Mouse (Mus musculus) forebrain, postnatal 0 days (tissue): Measurements from ENCODE around the gene Ahnak. TPM values are rescaled to one million over a fixed set of nuclear protein-coding genes. Genes with fewer than 3 reads are reported as not detected.
A peak's percentile ranks its signal among the peaks of the same experiment; 100 is the strongest.

Source experiments
- ATAC-seq: fragments of 200-750 bp; cut with Nextera tagmentation; 2 replicates; pipeline ENCODE4 v1.8.0; 2017; ENCODE audit warnings: mild to moderate bottlenecking, moderate library complexity
- DNase-seq: peaks from one replicate; pipeline ENCODE4 v3.0.0-alpha.2; 2015
- H3K27ac ChIP-seq: fragments of 300-500 bp; sonication (generic); 2 replicates; pipeline ENCODE4 v1.5.1; 2014; ENCODE audit warnings: low read depth, mild to moderate bottlenecking, antibody characterized with exemption, low read length, moderate library complexity, mixed read lengths
- H3K27me3 ChIP-seq: fragments of 300-500 bp; sonication (generic); 2 replicates; pipeline ENCODE4 v1.6.1; 2014; ENCODE audit warnings: mild to moderate bottlenecking, low read length, mixed read lengths; ENCODE audit not compliant: insufficient read depth
- H3K36me3 ChIP-seq: fragments of 300-500 bp; sonication (generic); 2 replicates; pipeline ENCODE4 v1.6.1; 2014; ENCODE audit warnings: mild to moderate bottlenecking, moderate library complexity; ENCODE audit not compliant: insufficient read depth
- H3K4me1 ChIP-seq: fragments of 300-500 bp; sonication (generic); 2 replicates; pipeline ENCODE4 v1.6.1; 2014; ENCODE audit warnings: antibody characterized with exemption; ENCODE audit not compliant: insufficient read depth
- H3K4me2 ChIP-seq: fragments of 300-500 bp; sonication (generic); 2 replicates; pipeline ENCODE4 v1.6.1; 2014; ENCODE audit warnings: low read depth, mild to moderate bottlenecking, moderate library complexity
- H3K4me3 ChIP-seq: fragments of 300-500 bp; sonication (generic); 2 replicates; pipeline ENCODE4 v1.5.1; 2014; ENCODE audit warnings: low read depth, low read length, mixed read lengths
- H3K9ac ChIP-seq: fragments of 300-500 bp; sonication (generic); 2 replicates; pipeline ENCODE4 v1.6.1; 2014; ENCODE audit warnings: mild to moderate bottlenecking
- H3K9me3 ChIP-seq: fragments of 300-500 bp; sonication (generic); 2 replicates; pipeline ENCODE4 v1.6.1; 2016; ENCODE audit warnings: low read length
- CTCF ChIP-seq: sonication (generic); IDR thresholded peaks from 2 replicates; pipeline ENCODE4 v1.5.1; 2016; ENCODE audit warnings: antibody characterized with exemption, control low read depth, low read depth
- WGBS: fragments of 180-500 bp; shearing (Covaris S2); extraction: QIAGEN DNeasy Blood & Tissue Kit; methylation state at CpG from one replicate; pipeline ENCODE4 v1.1.7; 2014; 5-methylcytosine and 5-hydroxymethylcytosine counted together
- polyA plus RNA-seq: library from polyadenylated mRNA; unstranded; fragments of >200 nt; fragmentation: Nextera tagmentation; extraction: Ambion mirVana; gene quantifications from 2 replicates; pipeline ENCODE4 v1.2.1, GENCODE M21; 2015
- total RNA-seq: library from RNA; depleted of rRNA; stranded (reverse); fragments of >200 nt; gene quantifications from 2 replicates; pipeline ENCODE4 v1.2.3, GENCODE M21; 2014

Gene Ahnak
- total and polyA plus RNA-seq, 2 experiments from 2014 or later = 3.2 to 17.9 TPM

DNA sequence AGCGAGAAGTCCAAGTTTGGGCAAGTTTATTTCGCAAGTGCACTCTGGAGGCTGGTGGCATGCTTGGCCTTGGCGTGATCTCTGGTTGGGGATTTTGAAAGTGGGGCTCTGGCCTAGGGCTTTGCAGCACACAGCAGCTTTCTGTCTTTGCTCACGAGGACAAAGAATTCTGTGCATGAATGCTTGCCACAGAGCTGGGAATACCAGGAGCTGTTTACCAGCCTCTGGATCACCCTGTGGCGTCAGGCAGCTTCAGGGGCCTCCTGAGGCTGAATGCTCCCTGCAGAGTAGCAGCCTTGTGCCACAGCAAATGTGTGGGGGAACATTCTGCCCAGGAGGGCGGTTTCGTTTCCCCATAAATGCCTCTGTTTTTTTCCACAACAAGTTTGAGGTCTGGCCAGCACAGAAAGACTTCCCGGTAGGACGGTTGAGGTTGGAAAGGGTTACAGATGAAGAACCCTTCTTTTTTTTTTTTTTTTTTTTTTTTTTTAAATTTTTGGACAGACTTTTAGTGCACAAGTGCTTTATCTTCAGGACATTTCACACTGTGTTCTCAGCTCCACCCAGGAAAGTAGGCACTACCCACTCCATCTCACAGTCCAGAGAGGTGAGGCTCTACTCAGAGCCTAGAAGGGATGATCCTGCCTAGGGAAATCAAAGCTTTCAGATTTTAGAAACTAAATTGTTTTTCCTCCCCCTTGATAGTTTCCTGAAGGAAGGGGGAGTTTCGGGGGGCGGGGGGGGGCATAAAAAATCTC is 34.1 kb downstream of the Ahnak start:
- H3K9me3 ChIP-seq = no peaks in the 10 kb centered on the region
- WGBS = 44% methylated on average over 11 of the region's 11 CpGs
- peak overlapping the region; percentile 29; the same call in 1 of the 2 replicates for H3K27ac ChIP-seq

DNA sequence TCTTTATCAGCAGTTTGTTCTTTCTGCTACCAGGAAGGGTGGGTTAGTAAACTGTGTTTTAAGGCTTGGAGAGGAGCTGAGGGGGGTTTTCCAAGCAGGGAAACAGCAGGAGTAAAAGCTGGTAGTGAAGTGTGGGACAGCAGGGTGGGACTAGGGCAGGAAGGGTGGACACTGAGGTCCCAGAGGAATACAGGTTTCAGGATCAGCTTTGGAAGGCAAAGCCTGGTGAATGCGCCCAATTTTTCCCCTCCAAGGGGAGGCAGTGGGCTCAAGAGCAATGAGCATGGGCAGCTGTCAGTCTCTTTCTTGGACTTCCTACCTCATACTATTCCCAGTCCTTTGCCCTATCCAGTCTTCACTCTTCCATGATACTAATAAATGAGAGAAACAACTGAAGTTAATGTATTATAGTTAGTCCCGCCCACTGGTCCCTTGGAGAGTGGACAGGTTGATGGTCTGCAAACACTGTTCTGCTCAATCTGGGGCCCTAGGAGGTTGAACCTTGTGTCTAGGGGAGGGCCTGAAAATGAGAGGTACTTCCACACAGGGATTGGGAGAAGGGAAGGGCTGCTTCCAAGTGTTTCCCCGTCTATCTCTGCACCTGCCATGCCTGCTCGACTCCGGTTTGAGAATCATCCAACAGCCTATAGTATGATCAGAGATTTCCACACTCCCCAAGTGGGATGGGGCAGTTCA is 36.6 kb downstream of the Ahnak start:
- Histone ChIP-seq H3K27ac (no peak overlapping the region), H3K4me2 (no peak overlapping the region), H3K4me1 (no peaks in the 10 kb centered on the region), H3K4me3 (no peak overlapping the region), H3K27me3 (no peaks in the 10 kb centered on the region), H3K36me3 (no peaks in the 10 kb centered on the region), H3K9ac (no peak overlapping the region), H3K9me3 (no peaks in the 10 kb centered on the region)
- 87% methylated on average over 5 of the region's 5 CpGs for WGBS
- DNase-seq (no peak), ATAC-seq (no peak)
- no peak for TF ChIP-seq CTCF

More for the DNA sequence above, 34.1 kb downstream of the Ahnak start:
- H3K27me3 ChIP-seq = no peaks in the 10 kb centered on the region
- no peak overlapping the region for H3K4me2 ChIP-seq
- no peak overlapping the region for H3K9ac ChIP-seq
- H3K4me3 ChIP-seq = no peak overlapping the region
- TF ChIP-seq CTCF = no peak
- no peaks in the 10 kb centered on the region for H3K4me1 ChIP-seq
- ATAC-seq (peak; percentile 38; the same call in 1 of the 2 replicates), DNase-seq (peak; percentile 10)
- no peaks in the 10 kb centered on the region for H3K36me3 ChIP-seq

DNA sequence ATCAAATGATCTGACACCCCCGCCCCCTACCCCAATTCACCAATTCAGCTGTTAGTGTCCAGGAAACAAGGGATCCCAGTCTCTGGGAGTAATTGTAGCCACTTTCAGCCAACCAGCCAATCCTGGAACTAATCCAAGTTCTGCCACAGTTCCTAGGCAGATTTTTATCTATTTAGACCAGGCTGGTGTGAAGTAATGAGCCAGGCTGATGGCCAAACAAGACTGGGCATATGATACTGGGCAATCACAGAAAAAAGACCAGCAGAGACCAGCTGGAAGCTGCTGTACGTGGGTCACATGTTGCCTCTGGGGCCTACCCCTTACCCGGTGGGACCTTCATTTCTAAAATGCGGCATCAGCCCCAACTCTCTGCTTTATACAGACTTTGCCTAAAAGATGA is 37.5 kb downstream of the Ahnak start:
- TF ChIP-seq CTCF = no peak
- ATAC-seq = peak; percentile 81
- Histone ChIP-seq H3K4me2 (no peak overlapping the region), H3K27ac (no peak overlapping the region), H3K4me3 (no peak overlapping the region), H3K4me1 (no peaks in the 10 kb centered on the region), H3K9ac (no peak overlapping the region), H3K36me3 (no peaks in the 10 kb centered on the region), H3K27me3 (no peaks in the 10 kb centered on the region), H3K9me3 (no peaks in the 10 kb centered on the region)
- 43% methylated on average over 4 of the region's 4 CpGs for WGBS
- DNase-seq = peak; percentile 67

DNA sequence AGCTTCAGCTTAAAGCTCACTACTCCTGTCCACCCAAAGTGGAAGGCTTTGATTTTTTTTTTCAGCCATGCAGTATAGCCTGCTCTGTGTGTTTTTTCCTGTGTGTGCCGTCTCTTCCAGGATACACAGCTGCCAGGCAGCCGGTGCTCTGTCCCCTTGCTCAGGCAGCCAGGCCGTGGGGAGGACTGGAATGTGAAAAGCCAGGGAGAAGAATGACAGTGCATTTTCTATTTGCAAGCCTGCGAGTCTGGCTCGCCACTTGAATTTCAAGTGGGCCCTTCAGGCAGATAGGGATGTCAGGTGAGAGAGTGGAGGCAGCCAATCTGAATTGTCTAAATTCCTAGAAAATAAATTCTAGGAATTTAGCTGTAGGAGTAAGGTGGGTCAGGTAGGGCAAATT is 38.7 kb downstream of the Ahnak start:
- Histone ChIP-seq H3K9me3 (no peaks in the 10 kb centered on the region), H3K4me2 (no peak overlapping the region), H3K4me3 (no peak overlapping the region), H3K9ac (no peak overlapping the region), H3K27ac (no peak overlapping the region), H3K36me3 (no peaks in the 10 kb centered on the region), H3K4me1 (no peaks in the 10 kb centered on the region), H3K27me3 (no peaks in the 10 kb centered on the region)
- WGBS = 9% methylated on average over 5 of the region's 5 CpGs
- DNase-seq (peak; percentile 13), ATAC-seq (peak; percentile 53)
- TF ChIP-seq CTCF = no peak

DNA sequence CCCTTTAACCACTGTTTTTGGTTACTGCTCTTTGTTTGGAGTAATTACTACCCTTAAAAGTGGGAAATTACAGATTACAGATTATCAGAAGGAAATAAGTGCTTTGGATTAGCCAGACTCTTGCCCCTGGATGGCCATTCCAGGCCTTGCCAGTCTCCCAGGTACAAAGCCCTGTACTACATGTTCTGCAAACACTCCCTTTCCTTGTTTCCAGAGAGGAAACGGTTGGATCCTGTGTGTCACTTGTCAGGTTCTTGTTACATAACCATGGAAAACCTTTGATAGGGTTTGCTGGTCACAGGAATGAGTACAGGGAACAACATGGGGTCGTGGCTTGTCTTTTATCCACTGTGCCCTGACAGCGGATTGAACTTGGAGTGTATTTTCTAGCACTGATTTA is 39.3 kb downstream of the Ahnak start:
- DNase-seq (no peak), ATAC-seq (no peak)
- Histone ChIP-seq H3K9ac (no peak overlapping the region), H3K4me3 (no peak overlapping the region), H3K27ac (no peak overlapping the region), H3K27me3 (no peaks in the 10 kb centered on the region), H3K9me3 (no peaks in the 10 kb centered on the region), H3K36me3 (no peaks in the 10 kb centered on the region), H3K4me1 (no peaks in the 10 kb centered on the region), H3K4me2 (no peak overlapping the region)
- WGBS = 68% methylated on average over 3 of the region's 3 CpGs
- no peak for TF ChIP-seq CTCF

DNA sequence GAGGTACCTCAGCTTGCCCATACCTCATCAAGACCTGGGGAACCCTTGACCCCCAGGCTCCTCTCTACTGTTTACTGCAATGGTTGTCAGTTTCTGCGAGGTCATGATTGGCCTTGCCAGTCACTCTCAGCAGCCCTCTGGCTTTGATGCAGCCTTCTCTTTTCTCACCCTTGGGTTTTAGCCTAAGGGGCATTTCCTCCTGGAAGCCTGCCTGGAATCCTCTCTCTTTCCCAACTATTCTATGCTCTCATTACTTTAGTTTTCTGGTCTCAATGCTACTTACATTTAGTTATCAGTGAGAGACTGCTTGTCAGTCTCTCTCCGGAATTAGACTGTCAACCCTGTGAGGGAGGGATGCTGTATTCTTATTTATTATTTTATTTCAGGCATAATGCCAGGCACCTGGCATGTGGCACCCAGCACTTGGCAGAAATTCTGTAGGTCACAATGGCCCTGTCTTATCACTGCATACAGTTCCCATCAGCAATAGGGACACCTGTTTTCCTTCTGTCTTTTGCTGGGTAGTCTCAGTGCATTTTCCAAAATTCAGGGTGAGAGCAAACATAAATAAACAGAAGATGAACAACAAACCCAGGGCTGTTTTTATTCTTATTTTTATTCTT is 40.7 kb downstream of the Ahnak start:
- H3K27ac ChIP-seq = no peak overlapping the region
- no peaks in the 10 kb centered on the region for H3K4me1 ChIP-seq
- H3K27me3 ChIP-seq = no peaks in the 10 kb centered on the region
- H3K4me2 ChIP-seq = no peak overlapping the region
- H3K36me3 ChIP-seq = no peaks in the 10 kb centered on the region
- no peaks in the 10 kb centered on the region for H3K9me3 ChIP-seq
- no peak overlapping the region for H3K9ac ChIP-seq
- 34% methylated on average over 2 of the region's 2 CpGs for WGBS
- DNase-seq (no peak), ATAC-seq (no peak)
- no peak overlapping the region for H3K4me3 ChIP-seq
- TF ChIP-seq CTCF = no peak
